Mouse (Mus musculus) embryonic stem cell, embryonic (primary cell): ENCODE data around the gene Nhlrc3.

ENCODE experiments used
- CTCF ChIA-PET, 4 experiments: fragments of 300-600 bp in 2 of 4; fragments of 350-600 bp in 2 of 4; sonication (Branson Sonifier 250); formaldehyde crosslinking; loops; one replicate each; lab custom pipeline; 2022; ENCODE audit warnings: inconsistent platforms in 2 of 4; lab: Charles Lee
- POLR2A ChIA-PET, 4 experiments: fragments of 300-600 bp in 2 of 4; fragments of 350-600 bp in 2 of 4; sonication (Branson Sonifier 250); formaldehyde crosslinking; loops; one replicate each; lab custom pipeline; 2022; ENCODE audit warnings: antibody characterized with exemption in 4 of 4, inconsistent platforms in 1 of 4; lab: Charles Lee

The Nhlrc3 gene

DNA sequence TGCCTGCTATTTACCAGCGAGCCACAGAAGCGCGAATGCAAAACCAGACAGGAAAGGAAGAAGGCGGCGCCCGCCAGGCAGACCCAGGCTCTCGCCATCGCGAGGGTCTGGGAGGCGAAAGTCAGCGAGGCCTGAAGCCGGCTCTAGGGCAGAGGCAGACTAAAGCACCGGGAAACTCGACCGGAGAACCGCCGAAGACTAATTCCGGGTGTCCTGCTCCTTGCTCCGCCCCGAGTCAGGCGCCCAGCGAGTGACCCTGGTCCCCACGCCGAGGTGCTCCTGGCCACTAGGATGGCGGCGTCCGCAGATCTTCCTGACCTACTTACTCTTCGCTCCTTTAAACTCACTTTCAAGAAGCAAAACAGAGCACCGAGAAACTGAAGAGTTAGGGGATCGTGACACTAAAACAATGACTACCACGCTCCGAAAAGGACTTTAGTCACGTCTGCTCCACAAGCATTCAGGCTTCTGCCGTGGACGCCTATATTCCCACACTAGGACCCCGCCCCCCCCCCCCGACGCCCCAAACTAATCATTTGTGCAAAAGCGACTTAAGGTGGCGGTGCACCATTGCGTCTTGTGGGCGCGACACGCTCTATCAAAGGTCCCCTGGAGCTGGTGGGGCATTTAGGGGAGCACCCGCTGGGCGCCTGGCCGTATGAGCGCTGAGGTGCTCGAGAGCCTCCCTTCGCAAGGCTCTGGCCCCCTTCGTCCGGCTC, at the start of gene Nhlrc3, which contains the start of gene Proser1:
TSS of gene Nhlrc3 (minus strand) at position 287 of the 719 bp plus-strand sequence.
TSS of gene Proser1 (plus strand) at position 621 of the 719 bp plus-strand sequence.
- ChIA-PET CTCF (interaction anchor here (0.6 to 1.1 kb wide), 12 partner anchors 9 to 655 kb away, joined by 3 to 6 read pairs (median 3); partner anchors contain the start of gene Frem2 (in 1 of the 4)), POLR2A (interaction anchor here (0.5 to 6.3 kb wide), 32 partner anchors 9 to 1466 kb away, joined by 3 to 56 read pairs (median 3); partner anchors contain the start of genes Frem2 (in 1 of the 4) and Lhfp (in 1 of the 4))

GRCm38 (mm10) chr3:53502428-53502827, 39.3 kb upstream of the Nhlrc3 start:
- POLR2A ChIA-PET: no interaction called here
- CTCF ChIA-PET: no interaction called here

- CTCF ChIA-PET: no interaction called here
- POLR2A ChIA-PET: interaction anchor here in 1 of 4 experiments (1.5 kb wide), 2 partner anchors 15 to 43 kb away, joined by 3 to 4 read pairs; no protein-coding TSS in a partner anchor
These were observed 35.3 kb upstream of the Nhlrc3 start for GRCm38 (mm10) chr3:53498351-53498905.

- CTCF ChIA-PET: no interaction called here
- POLR2A ChIA-PET: no interaction called here
These were observed 25.2 kb upstream of the Nhlrc3 start, which contains the start of gene Stoml3 for GRCm38 (mm10) chr3:53488353-53488752. Gene Stoml3, plus strand, starts transcription at chr3:53488653.

DNA sequence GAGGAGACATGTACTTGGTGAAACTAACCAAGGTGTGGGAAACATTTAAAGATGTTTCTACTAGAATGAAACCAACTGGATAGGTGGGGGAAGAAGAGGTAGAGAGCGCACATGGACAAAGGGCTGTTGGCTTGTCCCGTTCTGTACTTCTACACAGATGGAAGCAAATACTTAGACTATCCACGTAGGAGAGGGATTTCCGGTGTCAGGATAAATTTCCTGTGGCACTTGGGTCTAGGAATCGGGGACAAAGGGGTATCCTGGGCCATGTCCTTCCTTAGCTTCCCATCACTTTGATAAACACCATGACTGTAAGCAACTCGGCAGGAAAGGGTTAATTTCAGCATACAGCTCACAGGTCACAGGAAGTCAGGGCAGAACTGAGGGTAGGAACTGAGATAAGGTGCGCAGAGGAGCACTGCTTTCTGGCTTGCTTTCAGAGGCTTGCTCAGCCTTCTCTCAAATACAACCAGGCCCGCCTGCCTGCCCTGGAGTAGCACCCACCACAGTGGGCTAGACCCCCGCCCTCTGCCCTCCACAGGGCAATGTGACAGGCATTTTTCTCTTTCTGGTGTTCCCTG, 24.0 kb upstream of the Nhlrc3 start:
- POLR2A ChIA-PET: interaction anchor here in 1 of 4 experiments (0.9 kb wide), 1 partner anchor 23 kb away, joined by 3 read pairs; the partner anchor contains the start of gene Proser1
- CTCF ChIA-PET: interaction anchor here in 2 of 4 experiments (0.6 kb wide), 2 partner anchors 9 to 1605 kb away, joined by 5 read pairs; no protein-coding TSS in a partner anchor

DNA sequence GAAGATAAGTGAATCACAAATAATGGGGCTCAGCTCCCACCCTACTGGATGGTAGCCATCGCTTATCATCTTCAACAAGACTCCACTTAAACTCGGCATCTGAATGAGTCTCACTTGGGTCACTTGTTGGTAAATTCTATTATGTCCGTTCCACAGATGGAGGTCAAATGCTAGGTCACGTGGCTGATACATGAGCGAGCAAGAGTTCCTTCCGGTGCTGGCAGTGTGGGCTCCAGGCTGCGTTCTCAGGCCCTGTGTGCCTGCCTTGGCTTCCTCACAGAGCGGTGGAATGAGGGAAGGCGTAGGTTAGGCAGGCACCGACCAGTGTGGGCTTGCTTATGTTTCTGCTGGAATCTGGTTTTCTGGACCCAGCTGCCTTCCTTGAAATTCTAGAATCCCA, 23.4 kb upstream of the Nhlrc3 start:
- POLR2A ChIA-PET: interaction anchor here in 2 of 4 experiments (1.1 to 1.5 kb wide), 2 partner anchors 12 to 23 kb away, joined by 3 read pairs; partner anchors contain the start of gene Proser1 (in 1 of the 2)
- CTCF ChIA-PET: interaction anchor here in 2 of 4 experiments (0.6 kb wide), 2 partner anchors 9 to 1605 kb away, joined by 5 read pairs; no protein-coding TSS in a partner anchor

- CTCF ChIA-PET: interaction anchor here in 1 of 4 experiments (0.7 kb wide), 1 partner anchor 170 kb away, joined by 3 read pairs; no protein-coding TSS in a partner anchor
- POLR2A ChIA-PET: interaction anchor here in 2 of 4 experiments (0.6 to 1.7 kb wide), 10 partner anchors 9 to 238 kb away, joined by 3 to 7 read pairs (median 3); partner anchors contain the start of gene Proser1 (in 1 of the 2)
These were observed 20.4 kb upstream of the Nhlrc3 start for GRCm38 (mm10) chr3:53483414-53484059.

DNA sequence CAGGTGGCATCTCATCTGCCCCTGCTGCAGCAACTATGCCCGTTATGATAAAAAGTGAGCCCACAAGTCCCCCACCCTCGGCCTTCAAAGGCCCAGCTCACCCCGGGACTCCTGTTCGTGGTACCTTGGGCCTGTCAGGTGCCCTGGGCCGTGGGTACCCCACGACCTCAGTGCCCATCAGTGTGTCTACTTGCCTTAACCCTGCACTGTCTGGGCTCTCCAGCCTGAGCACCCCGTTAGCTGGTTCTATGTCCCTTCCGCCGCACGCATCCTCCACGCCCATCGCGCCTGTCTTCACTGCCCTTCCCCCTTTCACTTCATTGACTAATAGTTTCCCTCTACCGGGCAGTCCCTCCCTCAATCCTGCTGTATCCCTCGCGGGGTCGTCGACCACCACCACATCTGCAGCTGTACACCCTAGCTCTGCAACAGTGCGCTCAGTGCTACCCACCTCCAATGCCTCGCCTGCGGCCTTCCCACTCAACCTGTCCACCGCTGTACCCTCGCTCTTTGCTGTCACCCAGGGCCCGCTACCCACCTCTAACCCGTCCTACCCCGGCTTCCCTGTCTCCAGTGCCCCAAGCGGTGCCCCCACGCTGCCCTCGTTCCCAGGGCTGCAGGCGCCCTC, 15.4 kb upstream of the Nhlrc3 start:
- POLR2A ChIA-PET: interaction anchor here (0.5 to 3.8 kb wide), 10 partner anchors 9 to 149 kb away, joined by 3 to 20 read pairs (median 3); partner anchors contain the start of genes Proser1 (in 3 of the 4) and Nhlrc3 (in 2 of the 4)
- CTCF ChIA-PET: interaction anchor here in 1 of 4 experiments (0.5 to 0.8 kb wide), 2 partner anchors 30 to 1283 kb away, joined by 3 read pairs; no protein-coding TSS in a partner anchor

DNA sequence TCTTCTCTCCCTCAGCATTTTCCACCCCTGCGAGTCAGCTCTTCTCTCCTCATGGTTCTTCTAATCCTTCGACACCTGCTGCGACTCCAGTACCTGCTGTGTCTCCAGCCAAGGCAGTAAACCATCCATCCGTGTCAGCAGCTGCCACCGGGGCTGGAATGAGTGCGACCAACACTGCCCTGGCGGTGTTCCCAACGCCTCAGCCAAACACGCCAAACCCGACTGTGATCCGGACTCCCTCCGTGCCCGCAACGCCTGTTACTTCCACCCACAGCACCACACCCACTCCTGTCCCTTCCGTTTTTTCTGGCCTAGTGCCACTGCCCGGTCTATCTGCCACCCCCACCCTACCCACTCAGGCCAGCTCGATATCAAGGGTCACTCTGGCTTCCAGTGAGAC, 14.3 kb upstream of the Nhlrc3 start:
- CTCF ChIA-PET: interaction anchor here in 2 of 4 experiments (0.8 to 2.2 kb wide), 3 partner anchors 13 to 23 kb away, joined by 3 to 6 read pairs (median 4); no protein-coding TSS in a partner anchor
- POLR2A ChIA-PET: interaction anchor here in 2 of 4 experiments (1.1 to 3.8 kb wide), 2 partner anchors 12 to 13 kb away, joined by 3 to 20 read pairs; partner anchors contain the start of genes Nhlrc3 (in 1 of the 2) and Proser1 (in 1 of the 2)

- POLR2A ChIA-PET: interaction anchor here in 2 of 4 experiments (1.5 to 3.8 kb wide), 2 partner anchors 9 to 12 kb away, joined by 4 to 20 read pairs; partner anchors contain the start of genes Nhlrc3 (in 1 of the 2) and Proser1 (in 1 of the 2)
- CTCF ChIA-PET: interaction anchor here in 2 of 4 experiments (0.6 to 2.2 kb wide), 2 partner anchors 15 to 1422 kb away, joined by 6 to 7 read pairs; no protein-coding TSS in a partner anchor
These were observed 12.8 kb upstream of the Nhlrc3 start for GRCm38 (mm10) chr3:53475889-53476288.

- POLR2A ChIA-PET: interaction anchor here in 2 of 4 experiments (0.7 to 1.9 kb wide), 4 partner anchors 9 to 17 kb away, joined by 3 to 8 read pairs (median 4); no protein-coding TSS in a partner anchor
- CTCF ChIA-PET: interaction anchor here in 2 of 4 experiments (1.0 to 1.4 kb wide), 3 partner anchors 10 to 26 kb away, joined by 3 read pairs; partner anchors contain the start of gene Proser1 (in 1 of the 2)
These were observed 11.0 kb upstream of the Nhlrc3 start for GRCm38 (mm10) chr3:53474179-53474578.

DNA sequence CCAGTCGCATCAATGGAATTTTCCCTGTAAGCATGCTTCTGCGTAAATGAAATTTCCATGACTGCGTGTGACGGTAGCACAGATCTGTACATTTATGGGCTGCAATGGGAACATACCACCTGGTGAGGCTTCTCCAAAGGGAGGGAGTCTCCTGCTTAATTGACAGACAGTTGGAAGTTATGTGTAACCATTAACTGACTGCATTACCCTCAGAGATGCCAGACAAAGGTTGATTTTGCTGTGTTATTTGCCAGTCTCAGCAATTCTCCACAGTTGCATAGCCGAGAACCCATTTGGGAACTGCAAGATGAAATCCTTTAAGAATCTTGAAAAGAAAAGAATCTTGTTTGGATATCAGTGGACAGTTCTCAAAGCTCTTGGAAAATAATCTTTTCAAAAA, 8.9 kb upstream of the Nhlrc3 start:
- ChIA-PET CTCF (no interaction called here), POLR2A (interaction anchor here in 1 of 4 experiments (1.0 kb wide), 1 partner anchor 8 kb away, joined by 3 read pairs; the partner anchor contains the start of gene Proser1)

DNA sequence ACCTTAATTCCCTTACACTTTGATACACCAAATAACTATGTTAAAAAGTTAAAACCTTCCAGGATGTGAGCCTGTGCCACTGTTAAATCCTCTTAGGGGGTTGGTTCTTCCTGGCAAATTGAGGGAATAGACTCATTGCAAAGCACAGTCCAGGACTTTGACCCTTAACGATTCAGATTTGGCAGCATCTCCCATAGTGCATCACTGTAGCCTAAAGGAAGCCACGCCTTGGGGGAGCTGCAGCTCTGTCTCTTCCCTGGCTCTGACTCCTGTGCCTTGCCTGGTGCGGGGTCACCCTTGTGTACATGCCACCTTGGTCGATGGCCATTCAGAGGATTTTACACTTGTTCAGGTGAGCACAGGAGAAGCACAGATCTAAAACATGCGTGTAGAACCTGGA, 6.5 kb upstream of the Nhlrc3 start:
- ChIA-PET POLR2A (interaction anchor here in 2 of 4 experiments (0.6 to 2.2 kb wide), 9 partner anchors 10 to 197 kb away, joined by 3 to 7 read pairs (median 5); no protein-coding TSS in a partner anchor), CTCF (no interaction called here)

DNA sequence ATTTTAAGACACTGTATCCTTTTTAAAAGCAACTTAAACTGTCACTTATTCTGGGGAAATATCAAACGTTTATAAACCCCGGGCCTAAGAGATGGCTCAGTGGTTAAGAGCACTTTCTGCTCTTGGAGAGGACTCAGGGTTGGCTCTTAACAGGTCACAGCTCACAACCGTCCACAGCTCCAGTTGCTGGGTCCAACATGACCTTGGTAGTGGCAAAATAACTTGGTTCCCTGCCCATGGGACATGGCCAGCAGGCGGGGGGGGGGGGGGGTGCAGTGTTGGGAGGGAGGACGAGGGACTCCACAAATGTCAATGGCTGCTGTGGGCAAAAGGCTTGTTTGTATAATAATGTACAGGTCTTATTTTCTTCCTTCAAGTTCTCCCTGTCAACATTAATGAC, 4.2 kb upstream of the Nhlrc3 start:
- ChIA-PET POLR2A (interaction anchor here in 2 of 4 experiments (0.7 to 6.3 kb wide), 6 partner anchors 8 to 88 kb away, joined by 3 to 56 read pairs (median 6); no protein-coding TSS in a partner anchor), CTCF (no interaction called here)

GRCm38 (mm10) chr3:53466481-53466880, 3.3 kb upstream of the Nhlrc3 start:
- POLR2A ChIA-PET: interaction anchor here in 3 of 4 experiments (0.6 to 6.3 kb wide), 10 partner anchors 9 to 178 kb away, joined by 3 to 56 read pairs (median 4); no protein-coding TSS in a partner anchor
- CTCF ChIA-PET: interaction anchor here in 1 of 4 experiments (0.7 kb wide), 1 partner anchor 68 kb away, joined by 4 read pairs; no protein-coding TSS in a partner anchor

DNA sequence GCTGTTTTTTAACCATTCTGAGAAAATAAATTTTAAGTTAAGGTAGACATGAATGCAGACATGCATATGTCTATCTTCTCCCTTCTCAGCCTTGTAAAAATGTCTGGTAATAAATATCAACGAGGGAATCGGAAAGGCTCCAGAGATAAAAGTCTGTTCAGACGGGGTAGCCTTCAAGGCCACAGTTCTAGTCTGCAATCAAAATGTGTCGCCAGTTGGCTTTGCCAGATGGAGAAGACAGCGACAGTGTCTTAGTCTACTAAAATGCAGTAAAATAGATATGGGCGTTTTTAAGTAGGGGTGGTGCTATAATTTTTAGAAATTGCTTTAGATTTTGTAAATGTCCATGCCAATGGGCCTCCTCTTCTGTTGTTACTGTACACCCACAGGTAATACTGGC, 2.2 kb upstream of the Nhlrc3 start:
- ChIA-PET CTCF (interaction anchor here in 1 of 4 experiments (0.5 kb wide), 1 partner anchor 1207 kb away, joined by 5 read pairs; no protein-coding TSS in a partner anchor), POLR2A (interaction anchor here in 3 of 4 experiments (0.6 to 6.3 kb wide), 10 partner anchors 8 to 1197 kb away, joined by 3 to 56 read pairs (median 4); partner anchors contain the start of gene Foxo1 (in 1 of the 3))
